In genomic region chr8:90495943-90496371, GRCm38 (mm10) we compare ENCODE assay signal across 11 mouse cellular contexts.
DNase-seq lines count a peak whose midpoint lies in the region; ATAC-seq and TF ChIP-seq lines count a peak whose summit lies in the region.
"Had no signal": no experiment of that assay in that cellular context is flagged by ENCODE, and none has a peak within 500 bp of the region (broad histone marks: within the 10 kb centered on the region; RNA-seq: fewer than 3 reads in every experiment).

No protein-coding gene starts in this region.

- no peak for DNase-seq in testis, postnatal 14 days (ENCODE audit: low spot score)
- DNase-seq in forelimb bud, embryonic 11.5 days (ENCODE audit: low read depth, low spot score) = peak; percentile 40
- peak; percentile 92 for DNase-seq in midbrain, embryonic 11.5 days (ENCODE audit: low spot score, missing footprints)
- DNase-seq in lung, postnatal 0 days (ENCODE audit: low spot score) = no peak
- no peak for DNase-seq in kidney, postnatal 36 days
- DNase-seq in kidney, adult 11 months = no peak
- no peak for DNase-seq in adrenal gland, postnatal 25 days
- DNase-seq: lung, postnatal 36 days had no signal

- peak overlapping the region; percentile 20; the same call in 1 of the 2 replicates for H3K9ac ChIP-seq in midbrain, embryonic 11.5 days (ENCODE audit: low read length)
- no peak overlapping the region for H3K9ac ChIP-seq in lung, postnatal 0 days (replicated peaks; ENCODE audit: low read depth)
- H3K9ac ChIP-seq: kidney, embryonic 15.5 days had no signal

- 17% methylated on average over 5 of the region's 5 CpGs for WGBS in midbrain, embryonic 11.5 days
- 61% methylated on average over 5 of the region's 5 CpGs for WGBS in lung, postnatal 0 days

- no peak for TF ChIP-seq CTCF in testis, adult 2 months (IDR thresholded peaks at IDR 0.05; ENCODE audit: control insufficient read depth, insufficient read depth, insufficient replicate concordance, low read depth, low read length)
- TF ChIP-seq CTCF in lung, postnatal 0 days (IDR thresholded peaks at IDR 0.05) = no peak

- H3K27ac ChIP-seq in testis, adult 2 months (ENCODE audit: control insufficient read depth, insufficient read depth, low read depth, low read length) = no peak overlapping the region
- peak overlapping the region; percentile 93 for H3K27ac ChIP-seq in midbrain, embryonic 11.5 days (ENCODE audit: low read depth, low read length)
- no peak overlapping the region for H3K27ac ChIP-seq in lung, postnatal 0 days (ENCODE audit: low read length)
- H3K27ac ChIP-seq: kidney, embryonic 15.5 days had no signal

- H3K4me2 ChIP-seq in midbrain, embryonic 11.5 days = no peak overlapping the region; the same call in 1 of the 2 replicates
- no peak overlapping the region for H3K4me2 ChIP-seq in lung, postnatal 0 days (replicated peaks; ENCODE audit: low read depth, low read length)

- no peaks in the 10 kb centered on the region for H3K9me3 ChIP-seq in midbrain, embryonic 11.5 days (ENCODE audit: control insufficient read depth, low read length)
- H3K9me3 ChIP-seq in lung, postnatal 0 days (ENCODE audit: low read length) = no peaks in the 10 kb centered on the region
- H3K9me3 ChIP-seq: kidney, embryonic 15.5 days had no signal

- peak; percentile 62 for ATAC-seq in midbrain, embryonic 11.5 days (ENCODE audit: low FRiP score)
- ATAC-seq in lung, postnatal 0 days = no peak
- ATAC-seq: CD4-positive, CD25-positive, alpha-beta regulatory T cell, adult 4 months had no signal

- no peak for TF ChIP-seq POLR2A in testis, adult 2 months (IDR thresholded peaks at IDR 0.05; ENCODE audit: control insufficient read depth, low read depth, low read length)

- H3K27me3 ChIP-seq in testis, adult 2 months (ENCODE audit: control insufficient read depth, insufficient read depth, low read length) = no peaks in the 10 kb centered on the region
- no peaks in the 10 kb centered on the region for H3K27me3 ChIP-seq in midbrain, embryonic 11.5 days (ENCODE audit: control insufficient read depth, insufficient read depth, low read length)
- no peaks in the 10 kb centered on the region for H3K27me3 ChIP-seq in lung, postnatal 0 days (replicated peaks; ENCODE audit: insufficient read depth, low read length)
- H3K27me3 ChIP-seq: kidney, embryonic 15.5 days had no signal

- peak overlapping the region; percentile 65 for H3K4me3 ChIP-seq in testis, adult 2 months (ENCODE audit: control insufficient read depth, low read depth, low read length)
- H3K4me3 ChIP-seq in midbrain, embryonic 11.5 days (ENCODE audit: low read depth, low read length) = no peak overlapping the region
- H3K4me3 ChIP-seq in lung, postnatal 0 days (ENCODE audit: low read depth, low read length) = no peak overlapping the region

- no peaks in the 10 kb centered on the region for H3K36me3 ChIP-seq in testis, adult 2 months (ENCODE audit: control insufficient read depth, insufficient read depth, low read length)
- no peaks in the 10 kb centered on the region for H3K36me3 ChIP-seq in midbrain, embryonic 11.5 days (ENCODE audit: control insufficient read depth, insufficient read depth, low read length)
- no peaks in the 10 kb centered on the region for H3K36me3 ChIP-seq in lung, postnatal 0 days (ENCODE audit: insufficient read depth, low read length)
- H3K36me3 ChIP-seq: kidney, embryonic 15.5 days had no signal

- no peak for TF ChIP-seq EP300 in lung, postnatal 0 days (IDR thresholded peaks at IDR 0.05)

- peaks cover 7% of the 10 kb centered on the region for H3K4me1 ChIP-seq in testis, adult 2 months (ENCODE audit: control insufficient read depth, insufficient read depth, low read length)
- H3K4me1 ChIP-seq in midbrain, embryonic 11.5 days (ENCODE audit: control insufficient read depth, insufficient read depth, low read length) = peaks cover 31% of the 10 kb centered on the region
- no peaks in the 10 kb centered on the region for H3K4me1 ChIP-seq in lung, postnatal 0 days (ENCODE audit: insufficient read depth, low read depth, low read length)

Comparison
In these comparisons a context has a peak if more than half of its experiments do, and no peak if none do; other contexts are left out.
1. DNase-seq: peak in forelimb bud, embryonic 11.5 days (single experiment) and midbrain, embryonic 11.5 days (single experiment); none in testis, postnatal 14 days (single experiment), lung, postnatal 0 days (single experiment), kidney, postnatal 36 days (0 of 2), kidney, adult 11 months (single experiment) and adrenal gland, postnatal 25 days (single experiment).